Mouse (Mus musculus) heart, postnatal 0 days (tissue): ENCODE measurements around the gene Gdf2.

Experiments used
- CTCF ChIP-seq: IDR thresholded peaks from 2 replicates; pipeline ENCODE4 v1.5.1; 2016; ENCODE audit warnings: antibody characterized with exemption, control low read depth, low read depth
- EP300 ChIP-seq: IDR thresholded peaks from 2 replicates; pipeline ENCODE4 v1.6.1; 2016; ENCODE audit warnings: antibody characterized with exemption, low read depth

GRCm38 (mm10) chr14:33896628-33897300 is 44.1 kb upstream of the Gdf2 start:
- no peak for TF ChIP-seq CTCF
- no peak for TF ChIP-seq EP300
